8 mouse cellular contexts compared by ENCODE assay signal in the genomic region with DNA sequence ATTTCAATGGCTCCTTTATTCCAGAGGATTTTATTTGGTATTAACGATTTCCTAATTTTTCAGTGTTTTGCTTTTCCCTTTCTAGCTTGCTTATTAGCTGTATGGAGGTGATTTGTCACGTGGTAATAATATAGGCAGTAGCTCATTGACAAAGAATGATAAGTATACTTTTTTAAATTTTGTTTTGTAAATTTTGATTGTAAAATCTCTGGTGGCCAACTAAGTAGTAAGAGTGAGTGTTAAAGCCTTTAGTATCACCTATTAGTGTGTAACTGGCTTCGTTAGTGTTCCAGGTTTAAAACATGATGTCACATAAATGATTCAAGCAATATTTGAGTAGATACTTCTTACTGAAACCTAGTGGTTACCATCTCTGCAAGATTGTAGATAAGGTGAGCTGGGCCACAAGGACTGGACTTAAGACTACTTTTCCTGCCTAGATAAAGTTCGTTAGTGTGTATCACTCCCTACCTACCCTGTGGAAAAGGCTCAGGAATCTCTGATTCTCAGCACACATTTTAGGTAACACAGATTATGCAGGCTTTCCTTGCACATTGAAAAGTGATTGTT. TPM values are rescaled to one million over a fixed set of nuclear protein-coding genes. Genes with fewer than 3 reads are reported as not detected.
DNase-seq lines count a peak whose midpoint lies in the region; ATAC-seq and TF ChIP-seq lines count a peak whose summit lies in the region.

No protein-coding gene starts in this region.

- WGBS in kidney, embryonic 16.5 days = 70% methylated on average over 4 of the region's 4 CpGs
- WGBS in embryonic facial prominence, embryonic 11.5 days = 67% methylated on average over 4 of the region's 4 CpGs
- 42% methylated on average over 4 of the region's 4 CpGs for whole genome bisulfite sequencing in intestine, postnatal 0 days

- H3ac ChIP-seq in myocyte (ENCODE audit: control insufficient read depth, insufficient read length) = peak overlapping the region; percentile 100

- H3K9ac ChIP-seq in kidney, embryonic 16.5 days (replicated peaks; ENCODE audit: low read length) = no peak overlapping the region
- H3K9ac ChIP-seq in embryonic facial prominence, embryonic 11.5 days (replicated peaks; ENCODE audit: low read length) = no peak overlapping the region
- no peak overlapping the region for H3K9ac ChIP-seq in intestine, postnatal 0 days (ENCODE audit: low read depth, low read length)

- peak overlapping the region; percentile 95 for H3K4me3 ChIP-seq in kidney, embryonic 16.5 days (ENCODE audit: low read length)
- peak overlapping the region; percentile 99 for H3K4me3 ChIP-seq in embryonic facial prominence, embryonic 11.5 days (ENCODE audit: low read depth, low read length)
- H3K4me3 ChIP-seq in intestine, postnatal 0 days (ENCODE audit: low read depth, low read length) = peak overlapping the region; percentile 94
- peak overlapping the region; percentile 49 for H3K4me3 ChIP-seq in myocyte

- no peak for TF ChIP-seq POLR2A in myocyte (IDR thresholded peaks at IDR 0.05; ENCODE audit: insufficient read length, low read depth)

- H3K36me3 ChIP-seq in kidney, embryonic 16.5 days (ENCODE audit: insufficient read depth, low read length) = no peaks in the 10 kb centered on the region
- no peaks in the 10 kb centered on the region for H3K36me3 ChIP-seq in embryonic facial prominence, embryonic 11.5 days (replicated peaks; ENCODE audit: control insufficient read depth, insufficient read depth, low read depth, low read length)
- H3K36me3 ChIP-seq in intestine, postnatal 0 days (ENCODE audit: control insufficient read depth, insufficient read depth) = no peaks in the 10 kb centered on the region
- H3K36me3 ChIP-seq in myocyte (ENCODE audit: control insufficient read depth, insufficient read depth) = no peaks in the 10 kb centered on the region

- TF ChIP-seq CTCF in intestine, postnatal 0 days (IDR thresholded peaks at IDR 0.05; ENCODE audit: low read depth) = no peak

- H3K4me1 ChIP-seq in kidney, embryonic 16.5 days (ENCODE audit: insufficient read depth, low read length) = peaks cover 6% of the 10 kb centered on the region
- no peaks in the 10 kb centered on the region for H3K4me1 ChIP-seq in embryonic facial prominence, embryonic 11.5 days (ENCODE audit: control insufficient read depth, insufficient read depth, low read length)
- H3K4me1 ChIP-seq in intestine, postnatal 0 days (replicated peaks; ENCODE audit: control insufficient read depth, insufficient read depth, low read length) = no peaks in the 10 kb centered on the region

- peaks cover 58% of the 10 kb centered on the region for H3K79me2 ChIP-seq in myocyte (ENCODE audit: control insufficient read depth, insufficient read depth)

- H3K27me3 ChIP-seq in kidney, embryonic 16.5 days (ENCODE audit: insufficient read depth, low read length) = no peaks in the 10 kb centered on the region
- no peaks in the 10 kb centered on the region for H3K27me3 ChIP-seq in embryonic facial prominence, embryonic 11.5 days (ENCODE audit: control insufficient read depth, insufficient read depth, low read length)
- H3K27me3 ChIP-seq in intestine, postnatal 0 days (replicated peaks; ENCODE audit: control insufficient read depth, insufficient read depth, low read length) = no peaks in the 10 kb centered on the region
- no peaks in the 10 kb centered on the region for H3K27me3 ChIP-seq in myocyte (ENCODE audit: control insufficient read depth, insufficient read depth, insufficient read length)

- H3K27ac ChIP-seq in kidney, embryonic 16.5 days (ENCODE audit: low read length) = no peak overlapping the region
- H3K27ac ChIP-seq in embryonic facial prominence, embryonic 11.5 days (replicated peaks; ENCODE audit: low read depth, low read length) = no peak overlapping the region
- H3K27ac ChIP-seq in intestine, postnatal 0 days (ENCODE audit: low read depth, low read length) = no peak overlapping the region

- peak overlapping the region; percentile 80 for H3K4me2 ChIP-seq in kidney, embryonic 16.5 days (replicated peaks; ENCODE audit: low read depth, low read length)
- peak overlapping the region; percentile 56 for H3K4me2 ChIP-seq in embryonic facial prominence, embryonic 11.5 days (ENCODE audit: low read depth, low read length)
- peak overlapping the region; percentile 79 for H3K4me2 ChIP-seq in intestine, postnatal 0 days (replicated peaks; ENCODE audit: low read depth)
- peak overlapping the region; percentile 78 for H3K4me2 ChIP-seq in myocyte (ENCODE audit: low read depth)

- no peaks in the 10 kb centered on the region for H3K9me3 ChIP-seq in kidney, embryonic 16.5 days (ENCODE audit: low read length)
- no peaks in the 10 kb centered on the region for H3K9me3 ChIP-seq in embryonic facial prominence, embryonic 11.5 days (replicated peaks; ENCODE audit: control insufficient read depth, low read length)
- H3K9me3 ChIP-seq in intestine, postnatal 0 days (ENCODE audit: control insufficient read depth) = no peaks in the 10 kb centered on the region

- no peak for ATAC-seq in kidney, embryonic 16.5 days (ENCODE audit: low FRiP score, low TSS enrichment)
- ATAC-seq in embryonic facial prominence, embryonic 11.5 days (replicated peaks; ENCODE audit: insufficient number of reproducible peaks, low FRiP score, low TSS enrichment, low read depth) = no peak
- no peak for ATAC-seq in intestine, postnatal 0 days

- DNase-seq in kidney, postnatal 25 days = no peak
- DNase-seq in embryonic facial prominence, embryonic 11.5 days (ENCODE audit: low spot score) = no peak
- DNase-seq in adrenal gland, adult 8-10 months = no peak
- no peak for DNase-seq in left cerebral cortex, adult 18-20 months (ENCODE audit: low spot score in 2 of 2)
- DNase-seq in spleen, postnatal 14 days (ENCODE audit: low spot score in 2 of 2) = no peak

TF ChIP-seq in myocyte, 11 proteins besides CTCF, POLR2A, EP300 and RAD21:
- TF ChIP-seq MYOD1 (IDR thresholded peaks at IDR 0.05; ENCODE audit: control insufficient read depth in 1 of 3, insufficient read length in 2 of 3, low read depth in 2 of 3) (no peak), SRF (IDR thresholded peaks at IDR 0.05; ENCODE audit: control insufficient read depth, insufficient read length, low read depth) (no peak), USF1 (IDR thresholded peaks at IDR 0.05; ENCODE audit: low read depth) (no peak), E2F4 (IDR thresholded peaks at IDR 0.05; ENCODE audit: insufficient read depth) (no peak), REST (IDR thresholded peaks at IDR 0.05; ENCODE audit: insufficient read depth, insufficient read length) (no peak), CEBPB (IDR thresholded peaks at IDR 0.05; ENCODE audit: insufficient read depth, poor library complexity, severe bottlenecking) (no peak), TCF3 (IDR thresholded peaks at IDR 0.05; ENCODE audit: insufficient read length, low read depth) (no peak), POLR2AphosphoS2 (IDR thresholded peaks at IDR 0.05; ENCODE audit: insufficient read length, low read depth) (no peak)

RNA-seq across cellular contexts. Expression of a gene that starts 1.6 kb away (rescaled TPM):
- polyA plus RNA-seq in kidney, embryonic 16.5 days (2015; fragmentation: Nextera tagmentation; extraction: Ambion mirVana) = 55.9 and 57.6 TPM in 2 replicates
- polyA plus RNA-seq in embryonic facial prominence, embryonic 11.5 days (2014; fragmentation: Nextera tagmentation; extraction: Ambion mirVana) = 85.9 and 98.9 TPM in 2 replicates
- 27.4 and 30.5 TPM in 2 replicates for polyA plus RNA-seq in intestine, postnatal 0 days (2015; fragmentation: Nextera tagmentation; extraction: Ambion mirVana)
- 63.2 TPM for polyA plus RNA-seq in myocyte (2012; fragmentation: generic; extraction: Trizol)
- total RNA-seq in adrenal gland, adult 8-10 months (2022) = 100 to 1,000 TPM; 113 to 132 (median 124) TPM
- total RNA-seq in left cerebral cortex, adult 18-20 months (2021) = 10 to 100 TPM; 77.5 to 79.6 TPM

RNA-seq across cellular contexts. Expression of a gene that starts 59.8 kb away (rescaled TPM):
- polyA plus RNA-seq in kidney, embryonic 16.5 days (2015; fragmentation: Nextera tagmentation; extraction: Ambion mirVana) = 131 and 147 TPM in 2 replicates
- 156 and 165 TPM in 2 replicates for polyA plus RNA-seq in embryonic facial prominence, embryonic 11.5 days (2014; fragmentation: Nextera tagmentation; extraction: Ambion mirVana)
- polyA plus RNA-seq in intestine, postnatal 0 days (2015; fragmentation: Nextera tagmentation; extraction: Ambion mirVana) = 303 and 313 TPM in 2 replicates
- polyA plus RNA-seq in myocyte (2012; fragmentation: generic; extraction: Trizol) = 47.7 TPM
- total RNA-seq in adrenal gland, adult 8-10 months (2022) = 10 to 100 TPM; 59.6 to 85.2 (median 71.1) TPM
- total RNA-seq in left cerebral cortex, adult 18-20 months (2021) = 10 to 100 TPM; 51.2 to 60.2 TPM

Comparison
In these comparisons a context has a peak if more than half of its experiments do, and no peak if none do; other contexts are left out.
1. H3K4me3 ChIP-seq: peak in every context shown above with its lines; median percentile 99 in embryonic facial prominence, embryonic 11.5 days; 95 in kidney, embryonic 16.5 days; 94 in intestine, postnatal 0 days; 49 in myocyte.